Mouse (Mus musculus) E14TG2a.4 (cell line): Measurements from ENCODE around the gene Actn3.

Experiments
- H3K27me3 ChIP-seq: 2 replicates; pipeline ENCODE4 v1.6.1; 2014; ENCODE audit warnings: low read length, control low read depth; ENCODE audit not compliant: insufficient read depth
- H3K36me3 ChIP-seq: 2 replicates; pipeline ENCODE4 v1.6.1; 2014; ENCODE audit warnings: low read length, control low read depth; ENCODE audit not compliant: insufficient read depth
- H3K4me1 ChIP-seq: replicated peaks from 2 replicates; pipeline ENCODE4 v1.6.1; 2014; ENCODE audit warnings: low read depth, low read length, control low read depth
- H3K4me3 ChIP-seq: replicated peaks from 2 replicates; pipeline ENCODE4 v1.5.1; 2014; ENCODE audit warnings: mild to moderate bottlenecking, low read length
- H3K9me3 ChIP-seq: 2 replicates; pipeline ENCODE4 v1.6.1; 2014; ENCODE audit warnings: low read length, control low read depth
- CTCF ChIP-seq: conservative IDR thresholded peaks from 2 replicates; pipeline ENCODE4 v1.5.1; 2014; ENCODE audit warnings: low read length
- NANOG ChIP-seq: IDR thresholded peaks from 2 replicates; pipeline ENCODE4 v1.6.1; 2014; ENCODE audit warnings: borderline replicate concordance, low read length, mixed read lengths
- POU5F1 ChIP-seq: IDR thresholded peaks from 2 replicates; pipeline ENCODE4 v1.6.1; 2014; ENCODE audit warnings: low read length, borderline replicate concordance

The Actn3 gene

GRCm38 (mm10) chr19:4849800-4850199, 27.9 kb downstream of the Actn3 start:
- Histone ChIP-seq H3K27me3 (no peaks in the 10 kb centered on the region), H3K9me3 (no peaks in the 10 kb centered on the region), H3K4me1 (peaks cover 70% of the 10 kb centered on the region), H3K4me3 (0 out of 2 replicates have a peak overlapping the region, but pooled peaks have one; percentile 1), H3K36me3 (no peaks in the 10 kb centered on the region)
- TF ChIP-seq CTCF (no peak), POU5F1 (peak; percentile 51; the same call in 1 of the 2 replicates), NANOG (peak; percentile 71)

GRCm38 (mm10) chr19:4847490-4847889, 30.2 kb downstream of the Actn3 start:
- TF ChIP-seq NANOG (no peak), POU5F1 (no peak), CTCF (peak; percentile 52)
- peaks cover 53% of the 10 kb centered on the region for H3K4me1 ChIP-seq
- H3K9me3 ChIP-seq = no peaks in the 10 kb centered on the region
- no peaks in the 10 kb centered on the region for H3K36me3 ChIP-seq
- no peak overlapping the region for H3K4me3 ChIP-seq
- H3K27me3 ChIP-seq = no peaks in the 10 kb centered on the region

GRCm38 (mm10) chr19:4845846-4846245, 31.9 kb downstream of the Actn3 start:
- Histone ChIP-seq H3K4me3 (no peak overlapping the region), H3K4me1 (peaks cover 45% of the 10 kb centered on the region), H3K9me3 (no peaks in the 10 kb centered on the region), H3K27me3 (peaks cover 10% of the 10 kb centered on the region), H3K36me3 (no peaks in the 10 kb centered on the region)
- TF ChIP-seq NANOG (no peak), CTCF (no peak), POU5F1 (no peak)

GRCm38 (mm10) chr19:4842611-4843010, 35.1 kb downstream of the Actn3 start:
- H3K4me3 ChIP-seq = no peak overlapping the region
- no peak for TF ChIP-seq POU5F1
- TF ChIP-seq NANOG = no peak
- no peak for TF ChIP-seq CTCF
- H3K4me1 ChIP-seq = peaks cover 42% of the 10 kb centered on the region
- no peaks in the 10 kb centered on the region for H3K9me3 ChIP-seq
- H3K36me3 ChIP-seq = 0 out of 2 replicates have a peak, but pooled peaks cover 4% of the 10 kb centered on the region
- H3K27me3 ChIP-seq = peaks cover 23% of the 10 kb centered on the region

- Histone ChIP-seq H3K9me3 (no peaks in the 10 kb centered on the region), H3K4me3 (no peak overlapping the region), H3K4me1 (peaks cover 54% of the 10 kb centered on the region), H3K36me3 (0 out of 2 replicates have a peak, but pooled peaks cover 10% of the 10 kb centered on the region), H3K27me3 (peaks cover 23% of the 10 kb centered on the region)
- TF ChIP-seq NANOG = no peak
- no peak for TF ChIP-seq POU5F1
- TF ChIP-seq CTCF = no peak
These were observed 36.9 kb downstream of the Actn3 start for GRCm38 (mm10) chr19:4840848-4841247.

GRCm38 (mm10) chr19:4839149-4839548, 38.6 kb downstream of the Actn3 start, which contains the start of the genes Ccs and Ccdc87:
Ccs (minus strand) TSS chr19:4839332.
Ccdc87 (plus strand) TSS chr19:4839366.
- Histone ChIP-seq H3K36me3 (peaks cover 16% of the 10 kb centered on the region; the same call in 1 of the 2 replicates), H3K9me3 (no peaks in the 10 kb centered on the region), H3K4me1 (peaks cover 68% of the 10 kb centered on the region), H3K27me3 (peaks cover 23% of the 10 kb centered on the region), H3K4me3 (peak within 1 kb of the TSS; percentile 88)
- TF ChIP-seq NANOG (no peak), CTCF (no peak), POU5F1 (no peak)

- peak overlapping the region; percentile 88 for H3K4me3 ChIP-seq
- no peak for TF ChIP-seq POU5F1
- no peak for TF ChIP-seq NANOG
- no peak for TF ChIP-seq CTCF
- H3K27me3 ChIP-seq = peaks cover 23% of the 10 kb centered on the region
- H3K4me1 ChIP-seq = peaks cover 73% of the 10 kb centered on the region
- H3K9me3 ChIP-seq = no peaks in the 10 kb centered on the region
- H3K36me3 ChIP-seq = peaks cover 21% of the 10 kb centered on the region
These were observed 39.1 kb downstream of the Actn3 start for GRCm38 (mm10) chr19:4838526-4839140.

GRCm38 (mm10) chr19:4837049-4837448, 40.7 kb downstream of the Actn3 start:
- Histone ChIP-seq H3K9me3 (no peaks in the 10 kb centered on the region), H3K4me3 (no peak overlapping the region), H3K27me3 (peaks cover 23% of the 10 kb centered on the region), H3K4me1 (peaks cover 87% of the 10 kb centered on the region), H3K36me3 (peaks cover 37% of the 10 kb centered on the region)
- no peak for TF ChIP-seq NANOG
- TF ChIP-seq CTCF = no peak
- no peak for TF ChIP-seq POU5F1

- Histone ChIP-seq H3K4me3 (0 out of 2 replicates have a peak overlapping the region, but pooled peaks have one; percentile 1), H3K4me1 (peaks cover 90% of the 10 kb centered on the region), H3K36me3 (peaks cover 41% of the 10 kb centered on the region), H3K27me3 (peaks cover 15% of the 10 kb centered on the region), H3K9me3 (no peaks in the 10 kb centered on the region)
- TF ChIP-seq NANOG (no peak), CTCF (no peak), POU5F1 (no peak)
These were observed 41.6 kb downstream of the Actn3 start for GRCm38 (mm10) chr19:4836096-4836495.
